Mouse (Mus musculus) heart, postnatal 10 days (tissue): ENCODE measurements around the gene Tmem163. TPM values are rescaled to one million over a fixed set of nuclear protein-coding genes. Genes with fewer than 3 reads are reported as not detected.

Source experiments
- DNase-seq, 2 experiments: peaks; one replicate each; pipeline ENCODE4 v3.0.0; 2021
- intact Hi-C: fragments of 180-260 bp; cut with DNase I; formaldehyde crosslinking; loops from one replicate; pipeline ENCODE4 v1.15.1; 2025
- total RNA-seq, 2 experiments: library from RNA; stranded (reverse); gene quantifications; 2 replicates each; pipeline ENCODE4 v1.2.3; 2021

Gene Tmem163
- total RNA-seq, 2 experiments from 2014 or later, result 5.1 to 7.9 TPM

DNA sequence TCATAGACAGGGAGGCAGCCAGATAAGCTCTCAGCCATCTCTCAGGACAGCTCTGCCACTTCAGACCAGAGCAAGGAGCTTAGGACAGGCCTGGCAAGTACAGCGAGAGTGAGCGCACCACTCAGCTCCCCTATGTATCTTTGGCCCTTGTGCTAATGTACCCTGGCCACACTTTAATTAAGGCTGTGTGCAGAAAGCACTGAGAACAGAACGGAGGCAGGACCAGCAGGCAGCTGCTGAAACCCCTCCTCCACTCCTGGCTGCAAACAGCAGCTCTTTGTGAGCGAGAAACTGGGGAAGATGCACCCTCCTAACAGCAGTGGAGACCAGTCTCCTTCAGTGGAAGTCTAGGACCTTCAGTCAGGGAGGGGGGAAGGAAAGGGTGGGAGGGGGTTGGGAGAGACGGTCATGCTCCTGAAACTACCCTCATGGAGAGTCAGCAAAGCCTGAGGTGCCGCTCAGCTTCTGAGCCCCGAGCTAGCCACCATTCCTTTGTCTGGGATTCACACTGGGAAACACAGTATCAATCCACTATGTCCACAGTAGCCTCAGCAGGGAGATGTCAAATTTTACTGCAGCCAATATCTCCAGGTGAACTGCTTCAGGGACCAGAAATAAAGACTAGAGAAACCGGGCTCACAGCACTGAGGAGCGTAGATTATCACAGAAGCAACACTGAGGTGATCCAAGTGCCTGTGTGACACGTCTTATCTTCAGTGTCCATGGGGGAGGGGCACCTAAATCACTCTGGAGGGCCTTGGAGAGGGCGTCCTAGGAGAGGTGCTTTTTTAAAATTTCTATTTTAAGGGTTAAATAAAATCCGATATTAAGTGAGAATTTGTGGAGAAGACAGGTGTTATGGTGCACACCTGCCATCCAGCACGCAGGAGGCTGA is 18.0 kb downstream of the Tmem163 start:
- DNase-seq, result no peak
- intact Hi-C loops, result no loop called here

DNA sequence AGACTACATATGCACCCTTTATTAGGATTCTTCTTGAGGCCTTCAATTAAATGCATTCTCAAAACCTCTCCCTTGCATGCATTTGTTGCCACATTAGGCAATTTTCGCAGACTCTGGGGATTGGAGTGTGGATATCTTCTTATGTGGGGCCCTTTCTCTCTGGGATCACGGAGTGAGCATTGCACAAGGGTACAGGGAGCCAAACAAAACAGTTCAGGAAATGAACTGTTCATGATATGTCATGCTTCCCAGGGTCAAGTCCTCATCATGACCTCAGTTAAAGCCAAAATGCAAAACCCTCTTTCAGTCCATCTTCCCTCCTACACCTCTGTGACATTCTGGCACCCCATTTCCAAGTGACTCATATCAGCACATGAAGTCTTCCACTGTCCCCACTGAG is 27.8 kb downstream of the Tmem163 start:
- intact Hi-C loops, result no loop called here
- DNase-seq, result no peak

DNA sequence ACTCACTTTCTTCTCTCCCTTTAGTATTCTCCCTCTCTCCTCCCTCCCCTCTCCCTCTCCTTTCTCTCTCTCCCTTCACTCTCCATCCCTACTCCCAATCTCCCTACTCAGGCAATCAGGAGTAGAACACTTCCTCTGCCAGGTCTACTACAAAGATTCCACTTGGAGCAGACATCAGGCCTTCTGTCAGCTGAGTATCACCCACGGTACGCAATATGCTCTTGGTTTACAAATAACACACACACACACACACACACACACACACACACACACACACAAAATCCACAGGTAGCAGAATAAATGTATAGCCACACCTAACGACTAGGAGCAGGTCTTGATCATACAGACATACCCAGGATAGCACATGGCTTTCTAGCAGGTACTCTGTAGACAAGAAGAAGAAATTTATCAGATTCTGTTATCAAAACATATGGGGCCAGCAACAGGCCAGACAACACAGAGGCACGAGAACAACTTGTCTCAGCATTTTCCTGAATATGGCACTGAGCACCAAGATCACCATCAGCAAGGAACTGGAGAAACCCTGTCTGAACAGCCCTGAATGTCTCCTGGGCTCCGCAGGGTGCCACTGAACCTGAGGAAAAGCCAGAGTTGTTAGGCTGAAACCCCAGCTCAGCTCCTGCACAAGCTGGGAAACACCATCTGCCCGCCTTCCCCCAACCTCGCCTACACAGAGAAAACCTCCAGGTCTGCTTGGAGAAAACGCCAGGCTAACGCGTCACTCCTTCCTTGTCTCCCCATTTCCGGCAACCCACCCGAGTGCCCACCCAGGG is 36.2 kb downstream of the Tmem163 start:
- DNase-seq, result no peak
- intact Hi-C loops, result no loop called here

DNA sequence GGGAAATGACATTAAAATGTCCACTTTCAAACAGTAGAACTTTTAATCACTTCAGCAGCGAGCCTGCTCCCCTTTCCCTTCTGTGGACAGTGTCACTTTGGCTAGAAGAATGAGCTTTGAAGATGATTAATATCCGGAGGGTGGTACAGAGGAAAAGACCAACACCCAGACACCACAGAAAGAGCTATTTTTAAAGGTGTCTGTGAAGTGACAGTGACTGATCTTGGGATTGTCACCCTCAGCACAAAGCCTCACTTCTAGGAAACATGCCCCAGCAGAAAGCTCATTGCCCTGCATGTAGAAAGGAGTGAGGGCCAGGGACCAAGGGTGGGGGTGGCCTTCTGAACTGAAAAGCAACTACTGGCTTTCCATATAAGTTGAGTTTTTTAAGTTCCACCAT is 41.4 kb downstream of the Tmem163 start:
- no peak for DNase-seq
- intact Hi-C loops, result no loop called here

DNA sequence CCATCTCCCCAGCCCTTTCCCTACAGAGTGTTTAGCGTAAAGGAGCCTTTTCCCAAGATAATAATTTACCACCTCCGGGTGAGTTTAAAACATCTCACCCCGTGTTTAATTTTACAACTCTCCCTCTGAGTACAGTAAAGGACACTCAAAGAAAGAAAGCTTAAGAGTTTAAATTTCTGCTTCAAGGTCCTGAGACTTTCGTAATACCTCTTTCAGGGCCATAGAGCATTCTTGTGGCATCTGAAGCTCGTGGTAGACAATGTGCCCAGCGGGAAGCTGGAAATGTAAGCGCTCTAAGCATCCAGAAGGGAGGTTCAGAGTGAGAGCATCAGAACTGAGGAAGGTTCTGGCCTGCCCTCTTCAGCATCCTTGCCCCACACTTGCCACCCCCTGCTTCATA is 52.2 kb downstream of the Tmem163 start:
- intact Hi-C loops, result no loop called here

DNA sequence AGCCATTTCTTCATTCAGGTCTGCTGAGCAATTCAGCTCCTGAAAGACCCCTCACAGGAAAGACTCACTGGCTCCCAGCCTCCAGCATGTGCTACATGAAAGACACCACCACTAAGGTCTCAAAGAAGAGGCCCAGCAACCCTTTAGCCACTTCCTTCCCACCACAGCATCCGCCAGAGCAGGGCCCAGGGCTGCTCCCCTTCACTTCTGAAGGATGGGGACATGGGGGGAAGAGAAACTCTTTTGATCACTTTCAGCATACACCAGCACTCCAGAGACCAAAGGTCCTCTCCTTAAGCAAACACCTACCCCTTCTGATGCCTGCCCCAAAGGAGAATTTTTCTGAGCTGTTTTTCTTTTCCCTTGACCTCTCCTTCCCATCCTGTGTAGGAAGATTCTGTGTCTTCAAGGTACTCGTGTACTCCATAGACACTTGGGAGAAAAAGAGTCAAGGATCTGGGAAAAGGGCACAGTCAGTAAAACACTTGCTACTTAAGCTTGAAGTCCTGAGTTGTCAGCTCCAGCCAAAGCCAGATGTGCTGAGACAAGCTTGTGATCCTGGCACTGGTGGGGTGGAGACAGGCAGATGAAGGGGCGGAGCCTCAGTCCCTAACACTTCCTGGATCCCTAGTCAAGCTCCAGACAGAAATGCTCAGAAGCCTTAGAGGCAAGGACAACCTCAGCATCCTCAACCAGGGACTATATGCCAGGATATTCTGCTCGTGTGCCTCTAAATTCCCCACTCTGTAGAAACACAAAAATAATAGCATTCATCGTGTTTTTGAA is 53.6 kb downstream of the Tmem163 start:
- intact Hi-C loops, result no loop called here
- peak in 1 of 2 experiments; percentile 6 for DNase-seq

More for the DNA sequence above, 52.2 kb downstream of the Tmem163 start:
- no peak for DNase-seq

DNA sequence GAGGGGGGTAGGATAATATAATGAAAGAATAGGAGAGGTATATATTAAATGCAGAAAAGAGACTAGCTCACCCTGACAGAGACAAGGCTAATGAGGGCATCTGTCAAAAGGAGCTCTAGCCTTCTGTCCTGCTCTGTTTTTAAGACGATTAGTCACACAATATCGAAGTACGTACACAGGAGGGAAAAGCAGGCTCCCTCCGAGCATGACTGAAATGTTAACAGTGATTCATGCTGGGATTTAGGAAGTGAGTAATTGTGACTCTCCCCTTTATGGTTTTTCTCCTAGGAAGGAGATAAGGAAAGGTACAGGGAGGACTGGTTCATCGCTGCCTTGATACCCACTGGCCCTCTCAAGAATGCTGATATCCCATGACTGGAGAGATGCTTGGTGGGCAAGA is 57.0 kb downstream of the Tmem163 start:
- intact Hi-C loops, result no loop called here
- no peak for DNase-seq

DNA sequence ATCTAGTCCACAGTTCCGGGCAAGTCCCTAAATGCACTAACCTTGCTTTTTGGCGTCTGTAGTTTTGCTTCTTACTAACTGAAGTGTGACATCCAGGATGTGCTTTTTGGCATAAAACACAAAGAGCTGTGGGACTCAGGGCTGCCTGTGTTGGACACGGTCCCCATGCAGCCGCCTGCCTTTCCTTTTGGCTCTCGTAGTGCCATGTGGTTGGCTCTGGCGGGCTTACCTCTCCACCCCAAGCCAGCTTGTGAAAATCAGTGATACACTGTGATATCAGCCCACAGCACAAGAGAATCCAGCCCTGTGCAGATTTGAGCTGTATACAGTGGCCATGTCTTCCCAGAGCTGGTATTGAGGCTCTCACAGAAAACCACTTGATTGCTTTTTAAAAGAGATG is 60.3 kb downstream of the Tmem163 start:
- intact Hi-C loops, result no loop called here
- no peak for DNase-seq

DNA sequence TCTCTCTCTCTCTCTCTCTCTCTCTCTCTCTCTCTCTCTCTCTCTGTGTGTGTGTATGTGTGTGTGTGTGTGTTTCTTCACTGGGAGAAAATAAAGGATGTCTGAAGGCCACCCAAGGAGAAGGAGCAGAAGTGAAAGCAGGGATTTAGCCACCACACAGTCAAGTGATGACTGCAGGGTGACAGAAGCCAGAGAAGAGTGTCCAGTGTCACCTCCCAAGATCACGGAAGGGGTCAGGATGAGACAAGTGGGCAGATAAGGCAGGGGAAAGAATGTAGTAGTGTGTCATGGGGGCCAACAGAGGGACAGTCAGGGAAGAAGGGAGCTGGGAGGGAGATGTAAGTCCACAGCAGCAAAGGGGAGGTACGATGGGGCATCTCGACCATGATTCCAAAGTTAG is 69.0 kb downstream of the Tmem163 start:
- intact Hi-C loops, result no loop called here
- no peak for DNase-seq

DNA sequence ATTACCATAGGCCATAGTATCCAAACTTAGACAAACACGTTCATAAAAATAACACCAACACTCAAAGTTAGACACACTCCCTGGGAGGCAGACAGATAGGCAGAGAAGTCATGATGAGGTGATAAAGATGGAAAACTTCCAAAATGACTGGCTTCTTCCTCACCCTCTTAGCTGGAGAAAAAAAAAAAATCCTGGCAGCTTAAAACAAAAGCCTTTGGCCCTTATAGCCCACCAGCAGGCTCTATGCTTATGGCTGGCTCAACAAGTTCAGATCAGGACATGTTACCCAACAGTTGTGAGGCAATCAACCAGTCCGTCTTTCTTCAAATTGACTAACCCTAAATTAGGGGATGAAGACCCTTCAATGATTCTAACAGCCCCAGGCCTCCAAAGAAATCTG is 69.5 kb downstream of the Tmem163 start:
- DNase-seq, result no peak
- intact Hi-C loops, result no loop called here

DNA sequence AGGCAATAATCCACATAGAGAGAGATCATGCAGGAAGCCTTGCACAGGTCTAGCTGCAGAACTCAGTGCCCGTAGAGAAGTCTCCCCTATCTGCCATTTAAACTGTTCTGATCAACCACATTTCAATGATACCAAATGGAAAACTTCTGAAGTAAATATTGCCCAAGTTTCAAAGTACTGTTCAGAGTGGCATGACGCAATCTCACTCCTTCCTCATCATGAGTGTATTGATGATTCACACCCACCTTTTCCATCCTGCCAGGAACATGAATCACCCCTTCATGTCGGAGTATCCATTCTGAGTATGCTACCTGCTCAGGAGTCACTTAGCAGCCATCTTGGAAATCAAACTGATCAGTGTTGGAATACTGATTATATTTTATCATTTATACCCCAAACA is 71.0 kb downstream of the Tmem163 start:
- DNase-seq, result no peak
- intact Hi-C loops, result no loop called here

DNA sequence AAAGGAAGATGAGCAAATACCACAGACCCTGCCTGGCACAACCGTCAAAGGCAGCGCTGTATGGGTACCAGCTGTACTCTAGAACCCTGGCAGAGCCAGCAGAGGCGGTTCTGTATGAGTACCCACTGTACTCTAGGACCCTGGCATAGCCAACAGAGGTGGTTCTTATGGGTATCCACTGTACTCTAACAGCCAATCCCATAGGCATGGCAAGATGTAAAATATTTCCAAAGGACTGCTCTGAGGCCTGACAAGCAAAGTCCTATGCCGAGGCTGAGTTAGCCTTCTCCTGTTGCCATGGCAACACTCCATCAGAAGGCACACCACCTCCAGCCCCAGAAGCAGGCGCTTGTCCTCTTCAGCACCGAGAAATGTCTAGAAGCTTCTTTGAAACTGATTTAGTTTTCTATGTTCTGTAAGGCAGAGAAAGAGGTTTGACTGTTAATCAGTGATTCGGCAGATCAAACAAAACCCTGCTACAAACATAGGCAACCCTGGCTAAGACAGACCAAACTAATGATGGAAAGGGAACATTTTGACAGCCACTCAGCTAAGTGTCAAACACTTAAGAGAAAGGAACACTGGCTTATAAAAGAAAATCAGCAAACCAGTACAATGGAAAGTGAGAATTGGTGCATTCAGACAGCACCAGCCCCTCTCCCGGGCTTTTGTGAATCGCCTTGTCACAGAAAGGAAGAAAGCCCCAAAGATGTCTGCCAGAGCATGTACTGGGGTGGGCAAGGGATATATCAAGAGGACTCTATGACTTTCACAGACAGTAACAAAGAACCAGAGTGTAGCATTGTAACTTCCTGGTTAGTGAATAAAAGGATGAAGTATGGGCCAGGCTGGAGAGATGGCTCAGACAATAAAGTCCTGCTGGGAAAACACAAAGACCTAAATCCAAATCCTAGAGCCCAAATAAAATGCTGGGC is 75.4 kb downstream of the Tmem163 start:
- intact Hi-C loops, result no loop called here

DNA sequence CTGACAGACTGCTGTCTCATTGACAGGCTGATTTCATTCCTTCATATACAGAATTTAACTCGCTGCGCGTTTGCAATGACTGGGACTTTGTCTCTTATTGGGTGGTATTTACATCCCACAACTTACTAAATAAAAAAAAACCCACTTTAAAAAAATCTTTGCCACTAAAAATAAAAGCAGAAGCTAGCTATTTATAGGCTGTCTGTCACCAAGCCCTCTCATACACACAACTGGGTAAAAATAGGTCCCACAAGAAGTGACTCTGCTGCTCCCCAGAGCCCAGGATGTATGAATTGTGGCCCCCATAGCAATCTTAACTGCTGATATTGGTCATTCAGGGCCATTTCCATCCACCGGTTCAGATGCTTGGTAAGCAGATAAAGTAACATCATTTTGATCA is 83.2 kb downstream of the Tmem163 start:
- DNase-seq, result peak in 1 of 2 experiments; percentile 15
- intact Hi-C loops, result no loop called here

More for the DNA sequence above, 75.4 kb downstream of the Tmem163 start:
- no peak for DNase-seq

DNA sequence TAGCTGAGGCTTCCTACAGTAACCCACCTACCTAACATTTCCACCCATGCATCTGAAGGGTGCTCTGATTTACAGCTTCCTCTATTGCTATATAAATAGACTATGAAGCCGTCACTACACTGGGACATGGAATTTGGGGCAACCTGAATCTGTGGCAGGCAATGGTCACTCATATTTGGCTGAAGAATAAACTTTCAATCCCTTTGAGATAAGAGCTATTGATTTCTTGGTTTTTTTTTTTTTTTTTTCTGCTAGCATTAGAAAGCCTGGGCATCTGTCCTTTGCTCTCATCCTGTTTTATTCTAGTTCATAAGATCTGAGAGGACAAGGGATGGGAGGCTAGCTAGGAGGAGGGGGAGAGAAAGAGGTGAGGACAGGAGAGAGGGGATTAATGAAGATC is 83.6 kb downstream of the Tmem163 start:
- no peak for DNase-seq
- intact Hi-C loops, result no loop called here

DNA sequence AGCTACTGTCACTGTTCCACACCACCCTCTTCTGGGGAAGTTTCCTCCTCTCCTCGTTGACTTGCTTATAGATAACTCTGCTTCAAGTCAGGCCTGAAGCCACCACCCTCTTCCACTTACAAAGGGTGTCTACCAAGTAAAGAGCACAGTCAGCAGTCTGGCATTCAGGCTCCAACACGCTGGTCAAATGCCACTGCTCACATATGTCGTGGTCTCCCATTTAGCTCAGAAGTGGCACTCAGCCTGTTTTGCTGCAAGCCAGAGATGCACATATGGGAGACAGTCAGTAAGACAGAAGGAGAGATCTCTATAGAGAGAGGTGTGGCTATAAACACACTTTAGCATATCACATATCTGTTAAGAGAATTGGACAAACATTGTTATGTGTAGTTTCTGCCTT is 89.8 kb downstream of the Tmem163 start:
- no peak for DNase-seq
- intact Hi-C loops, result no loop called here

DNA sequence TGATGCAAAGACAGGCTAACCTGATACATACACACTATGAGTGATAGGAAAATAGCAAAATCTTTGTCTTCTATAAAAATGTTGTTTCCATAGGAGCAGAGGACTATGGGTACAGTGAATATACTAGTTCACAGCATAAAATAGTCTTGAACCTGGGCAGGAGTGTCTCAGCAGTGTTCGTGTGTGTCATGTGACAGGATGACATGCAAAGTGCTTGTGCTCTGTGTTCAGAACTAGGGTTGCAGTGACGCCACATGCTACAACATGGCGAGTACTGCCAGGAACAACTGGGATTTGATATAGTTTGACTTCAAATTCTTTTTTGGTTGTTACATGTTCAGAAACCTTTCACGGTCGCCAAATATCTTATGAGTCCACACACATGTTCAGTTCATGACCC is 92.3 kb downstream of the Tmem163 start:
- no peak for DNase-seq
- intact Hi-C loops, result no loop called here

DNA sequence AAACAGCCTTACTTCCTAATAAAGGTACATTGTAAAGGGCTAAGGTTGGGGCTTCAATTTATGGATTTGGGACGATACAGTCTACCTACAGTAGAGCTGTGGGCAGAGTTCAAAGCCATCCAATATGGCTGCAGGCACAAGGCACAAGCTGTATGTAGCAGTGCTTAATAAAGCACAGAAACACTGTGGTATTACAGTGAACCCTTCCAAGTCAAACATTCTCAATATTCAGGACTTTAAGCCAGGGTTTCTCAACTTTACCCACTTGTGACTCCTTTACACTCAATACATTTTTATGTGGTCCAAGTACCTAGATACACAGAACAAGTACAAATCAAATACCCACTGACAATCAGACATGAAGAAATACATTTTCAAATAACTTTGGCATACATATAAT is 93.2 kb downstream of the Tmem163 start:
- no peak for DNase-seq
- intact Hi-C loops, result no loop called here

DNA sequence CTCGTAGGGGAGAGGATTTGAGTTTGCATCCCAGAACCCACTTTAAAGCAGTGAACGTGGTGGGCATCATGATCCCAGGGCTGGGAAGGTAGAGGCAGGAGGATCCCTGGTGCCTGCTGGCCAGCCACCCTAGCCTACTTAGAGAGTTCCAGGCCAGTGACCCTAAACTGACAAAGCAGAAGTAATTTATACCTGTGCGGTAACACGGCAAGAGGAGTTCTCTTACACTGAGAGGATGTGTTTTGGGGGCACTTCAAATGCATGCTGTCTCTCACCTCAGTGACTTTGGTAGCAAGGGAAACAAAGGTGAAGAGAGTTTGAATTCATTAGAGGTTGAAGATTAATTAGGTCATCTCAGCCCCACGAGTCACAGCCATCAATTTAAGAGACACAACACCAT is 101.4 kb downstream of the Tmem163 start:
- intact Hi-C loops, result no loop called here
- DNase-seq, result no peak

DNA sequence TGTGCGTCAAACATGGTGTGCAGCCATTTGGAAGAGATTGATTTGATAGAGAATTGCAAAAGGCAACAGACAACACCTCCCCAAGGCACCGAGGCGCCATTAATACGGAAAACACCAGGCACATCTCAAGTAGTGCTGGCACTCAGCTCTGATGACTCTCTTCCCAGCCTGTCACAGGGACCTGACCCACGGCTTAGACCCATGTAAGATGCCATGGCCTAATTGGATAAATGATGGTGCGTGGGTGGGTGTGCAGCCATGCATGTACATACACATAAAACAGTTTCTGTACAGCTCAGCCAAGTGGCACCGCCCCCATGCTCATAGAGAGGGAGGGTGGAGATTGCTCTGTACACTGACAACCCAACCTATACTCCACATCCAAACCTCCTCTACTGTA is 102.3 kb downstream of the Tmem163 start:
- intact Hi-C loops, result no loop called here

DNA sequence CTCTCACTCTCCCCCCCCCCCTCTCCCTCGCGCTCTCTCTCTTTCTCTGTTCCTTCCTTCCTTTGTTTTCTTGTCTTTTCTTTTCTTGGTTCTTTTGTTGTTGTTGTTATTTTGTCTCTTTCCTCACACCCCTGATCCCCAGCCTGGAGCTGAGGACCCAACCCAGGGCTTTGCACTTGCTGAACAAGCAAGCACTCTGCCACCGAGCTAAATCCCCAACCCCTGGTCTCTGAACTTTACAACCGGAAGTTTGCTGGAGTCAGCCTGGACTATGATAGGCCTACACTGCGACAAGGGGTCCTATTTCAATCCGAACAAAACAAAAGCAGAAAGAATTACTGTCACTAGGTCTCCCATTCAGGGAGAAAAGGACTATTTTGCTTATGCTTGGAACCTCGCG is 102.8 kb downstream of the Tmem163 start:
- intact Hi-C loops, result no loop called here
- no peak for DNase-seq

More for the DNA sequence above, 102.3 kb downstream of the Tmem163 start:
- no peak for DNase-seq
